Mouse (Mus musculus) kidney, adult 2 months (tissue): ENCODE results near the gene Myh14. TPM values are rescaled to one million over a fixed set of nuclear protein-coding genes. Genes with fewer than 3 reads are reported as not detected.

Source experiments
- DNase-seq: peaks from one replicate; pipeline ENCODE4 v3.0.0; 2021
- H3K27ac ChIP-seq: fragments of 200-500 bp; 2 replicates; pipeline ENCODE4 v1.5.1; 2012; ENCODE audit warnings: low read depth, low read length, control low read depth, inconsistent platforms; ENCODE audit not compliant: insufficient read depth
- H3K27me3 ChIP-seq: fragments of 200-500 bp; replicated peaks from 2 replicates; pipeline ENCODE4 v1.6.1; 2012; ENCODE audit warnings: mild to moderate bottlenecking, moderate library complexity, low read length, inconsistent platforms; ENCODE audit not compliant: control insufficient read depth, insufficient read depth
- H3K36me3 ChIP-seq: fragments of 200-500 bp; 2 replicates; pipeline ENCODE4 v1.6.1; 2012; ENCODE audit warnings: mild to moderate bottlenecking, moderate library complexity, low read length, inconsistent platforms; ENCODE audit not compliant: control insufficient read depth, insufficient read depth
- H3K4me1 ChIP-seq: fragments of 200-500 bp; 2 replicates; pipeline ENCODE4 v1.6.1; 2011; ENCODE audit warnings: low read length; ENCODE audit not compliant: control insufficient read depth, insufficient read depth
- H3K4me3 ChIP-seq: fragments of 200-500 bp; 2 replicates; pipeline ENCODE4 v1.5.1; 2011; ENCODE audit warnings: mild to moderate bottlenecking, low read depth, low read length, control low read depth; ENCODE audit not compliant: insufficient read depth
- CTCF ChIP-seq: fragments of 200-500 bp; conservative IDR thresholded peaks from 2 replicates; pipeline ENCODE4 v1.5.1; 2011; ENCODE audit warnings: low read depth, mild to moderate bottlenecking, control low read depth, low read length, moderate library complexity, mixed read lengths; ENCODE audit not compliant: insufficient read depth, insufficient read length
- POLR2A ChIP-seq: fragments of 200-500 bp; IDR thresholded peaks from one replicate; pipeline ENCODE4 v1.6.1; 2011; ENCODE audit warnings: low read depth, low read length, control low read depth
- WGBS: fragments of 180-500 bp; shearing (Covaris S2); methylation state at CpG from one replicate; pipeline ENCODE4 v1.1.7; 2018; 5-methylcytosine and 5-hydroxymethylcytosine counted together
- polyA plus RNA-seq: library from polyadenylated mRNA; depleted of rRNA; stranded (reverse); fragments of >200 nt; gene quantifications from 2 replicates; pipeline ENCODE4 v1.2.3, GENCODE M21; 2012

Gene Myh14
- polyA plus RNA-seq, 1 experiment, result 12.4 TPM

DNA sequence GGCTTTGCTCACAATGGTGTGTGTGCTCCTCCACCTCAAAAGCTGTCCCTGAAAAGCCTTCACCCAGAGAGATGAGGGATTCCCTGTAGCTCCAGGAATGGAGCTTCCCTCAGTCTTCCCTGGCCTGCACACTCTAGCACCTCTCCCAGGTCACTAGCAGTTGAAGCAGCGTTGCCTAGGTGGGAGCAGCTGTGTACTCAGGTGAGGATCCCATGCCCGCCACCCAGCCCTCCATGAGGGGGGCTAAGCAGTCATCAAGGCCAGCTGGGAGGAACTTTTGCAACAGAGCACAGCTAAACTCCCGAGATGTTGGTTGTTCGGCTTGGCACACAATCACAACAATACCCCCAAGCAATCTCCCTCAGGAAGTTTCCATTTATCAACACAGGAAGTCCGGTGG lies 87.9 kb downstream of the Myh14 start:
- H3K4me1 ChIP-seq, result no peaks in the 10 kb centered on the region
- no peak for TF ChIP-seq POLR2A
- no peak for TF ChIP-seq CTCF
- 69% methylated on average over 5 of the region's 5 CpGs for WGBS
- no peak for DNase-seq
- H3K4me3 ChIP-seq, result no peak overlapping the region
- H3K36me3 ChIP-seq, result no peaks in the 10 kb centered on the region
- no peak overlapping the region for H3K27ac ChIP-seq
- no peaks in the 10 kb centered on the region for H3K27me3 ChIP-seq

DNA sequence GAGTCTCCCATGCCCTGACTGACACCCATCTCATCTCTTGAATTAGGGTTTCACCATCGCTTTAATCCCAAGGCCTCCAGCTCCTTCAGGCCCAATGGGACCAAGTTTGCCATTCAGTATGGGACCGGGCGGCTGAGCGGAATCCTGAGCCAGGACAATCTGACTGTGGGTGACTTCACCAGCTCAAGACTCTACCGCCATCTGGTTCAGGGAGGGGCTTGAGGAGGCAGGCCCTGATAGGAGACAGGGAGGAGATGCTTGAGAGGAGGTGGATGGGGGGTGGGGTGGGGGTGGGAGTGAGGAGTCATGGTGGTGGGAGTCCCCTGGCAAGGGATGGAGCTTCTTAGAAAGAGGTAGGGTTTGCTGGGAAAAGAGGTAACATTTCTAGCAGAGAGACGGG lies 89.0 kb downstream of the Myh14 start:
- Histone ChIP-seq H3K27me3 (no peaks in the 10 kb centered on the region), H3K27ac (no peak overlapping the region), H3K36me3 (no peaks in the 10 kb centered on the region), H3K4me3 (no peak overlapping the region), H3K4me1 (peaks cover 5% of the 10 kb centered on the region)
- 77% methylated on average over 6 of the region's 6 CpGs for WGBS
- no peak for DNase-seq
- TF ChIP-seq POLR2A (no peak), CTCF (no peak)

DNA sequence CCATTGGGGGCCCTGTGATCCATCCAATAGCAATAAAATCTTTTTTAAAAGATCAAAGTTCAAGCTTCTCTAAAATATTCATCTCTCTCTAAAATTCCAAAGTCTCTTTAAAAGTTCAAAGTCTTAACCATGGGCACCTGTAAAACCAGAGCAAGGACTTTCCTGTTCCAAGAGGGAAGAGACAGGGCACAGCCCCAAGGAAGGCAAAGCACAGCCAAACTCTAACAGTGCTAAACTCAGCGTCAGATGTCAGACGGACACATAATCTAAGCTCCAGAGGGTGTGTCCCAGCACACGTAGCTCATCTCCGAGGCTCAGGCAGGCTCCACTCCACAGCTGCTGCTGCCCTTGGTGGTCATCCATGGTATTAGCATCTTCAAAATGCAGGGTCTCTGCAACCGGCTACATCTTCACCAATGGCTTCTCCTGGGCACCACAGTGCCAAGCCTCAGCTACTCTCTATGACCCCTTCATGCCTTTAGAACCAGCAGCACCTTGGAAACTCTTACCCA lies 94.3 kb downstream of the Myh14 start:
- Histone ChIP-seq H3K27me3 (no peaks in the 10 kb centered on the region), H3K4me3 (no peak overlapping the region), H3K4me1 (peaks cover 5% of the 10 kb centered on the region), H3K36me3 (no peaks in the 10 kb centered on the region), H3K27ac (peak overlapping the region; percentile 14; the same call in 1 of the 2 replicates)
- DNase-seq, result peak; percentile 66
- WGBS, result 39% methylated on average over 5 of the region's 5 CpGs
- TF ChIP-seq CTCF (no peak), POLR2A (no peak)

DNA sequence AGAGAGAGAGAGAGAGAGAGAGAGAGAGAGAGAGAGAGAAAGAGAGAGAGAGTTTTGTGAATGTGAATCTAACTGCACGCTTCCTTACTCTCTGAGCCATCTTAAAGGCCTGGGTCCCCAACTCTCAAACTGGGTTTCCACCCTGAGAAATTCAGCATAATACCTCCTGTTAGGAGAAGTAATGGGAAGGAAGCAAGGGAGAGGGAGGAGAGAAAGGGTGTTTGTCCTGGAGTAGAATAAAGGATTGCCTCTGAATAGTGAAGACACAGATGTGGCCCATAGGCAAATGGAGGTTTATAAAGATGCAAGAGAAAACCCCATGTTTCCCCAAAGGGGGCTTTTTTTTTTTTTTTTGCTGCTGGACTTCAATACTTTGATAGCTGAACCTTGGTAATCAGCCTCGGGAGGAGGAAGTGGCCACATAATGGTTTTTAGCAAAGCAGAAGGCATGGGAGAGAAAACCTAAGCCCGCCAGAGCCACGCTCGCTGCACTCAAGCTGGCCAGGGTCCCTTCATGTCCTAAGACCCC lies 97.6 kb downstream of the Myh14 start:
- Histone ChIP-seq H3K27ac (peak overlapping the region; percentile 26; the same call in 1 of the 2 replicates), H3K4me3 (peak overlapping the region; percentile 41), H3K36me3 (no peaks in the 10 kb centered on the region), H3K27me3 (no peaks in the 10 kb centered on the region), H3K4me1 (peaks cover 5% of the 10 kb centered on the region)
- TF ChIP-seq CTCF, result no peak
- TF ChIP-seq POLR2A, result no peak
- WGBS, result 71% methylated on average over 5 of the region's 5 CpGs
- no peak for DNase-seq

DNA sequence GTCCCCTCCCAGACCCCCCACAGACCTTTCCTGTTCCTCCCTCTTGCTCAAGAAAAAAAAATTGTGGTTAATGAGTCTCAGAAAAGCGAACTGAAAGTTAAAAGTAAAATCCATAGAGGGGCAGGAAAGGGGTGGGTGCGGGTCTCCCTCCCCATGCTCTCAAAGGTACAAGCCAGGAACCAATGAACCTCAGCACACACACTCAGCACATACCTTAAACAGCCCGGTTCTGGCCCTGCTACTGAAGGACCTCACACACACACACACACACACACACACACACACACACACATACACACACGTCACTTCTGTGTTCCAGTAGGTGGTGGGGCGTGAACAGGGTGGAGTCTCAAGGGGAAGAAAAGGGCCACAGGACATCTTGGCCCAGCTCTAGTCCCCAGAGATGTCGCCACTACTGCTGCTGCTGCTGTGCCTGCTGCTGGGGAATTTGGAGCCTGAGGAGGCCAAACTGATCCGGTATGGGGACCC lies 98.4 kb downstream of the Myh14 start, which contains the start of gene Napsa:
TSS of gene Napsa (plus strand) at position 168 of the 489 bp plus-strand sequence.
- peak; percentile 73 for TF ChIP-seq POLR2A
- TF ChIP-seq CTCF, result no peak
- peak; percentile 80 for DNase-seq
- H3K27me3 ChIP-seq, result no peaks in the 10 kb centered on the region
- peaks cover 1% of the 10 kb centered on the region for H3K4me1 ChIP-seq
- H3K4me3 ChIP-seq, result peak within 1 kb of the TSS; percentile 41
- no peaks in the 10 kb centered on the region for H3K36me3 ChIP-seq
- peak within 1 kb of the TSS; percentile 26 for H3K27ac ChIP-seq
- WGBS, result 22% methylated on average over 7 of the region's 7 CpGs

DNA sequence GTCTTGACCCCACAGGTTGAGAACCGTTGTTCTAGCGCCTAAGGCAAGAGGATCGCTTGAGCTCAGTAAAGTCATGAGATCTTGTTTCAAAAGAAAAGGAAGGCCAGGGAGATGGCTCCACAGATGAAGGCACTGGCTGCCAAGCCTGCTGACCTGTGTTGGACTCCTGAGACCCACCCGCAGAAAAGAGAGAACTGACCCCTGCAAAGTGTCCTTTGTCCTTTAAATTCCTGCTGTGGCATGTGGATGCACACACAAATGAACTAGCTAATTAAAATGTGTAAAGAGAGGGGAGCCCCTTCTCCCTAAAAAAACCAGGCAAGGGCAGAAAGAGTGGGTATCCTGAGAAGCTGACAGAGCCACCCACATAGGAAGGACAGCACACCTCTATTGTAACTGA lies 98.8 kb downstream of the Myh14 start:
- no peaks in the 10 kb centered on the region for H3K4me1 ChIP-seq
- no peaks in the 10 kb centered on the region for H3K27me3 ChIP-seq
- H3K36me3 ChIP-seq, result no peaks in the 10 kb centered on the region
- WGBS, result 46% methylated on average over 4 of the region's 4 CpGs
- no peak overlapping the region for H3K4me3 ChIP-seq
- peak; percentile 78 for DNase-seq
- peak overlapping the region; percentile 2; the same call in 1 of the 2 replicates for H3K27ac ChIP-seq
- no peak for TF ChIP-seq CTCF
- no peak for TF ChIP-seq POLR2A

DNA sequence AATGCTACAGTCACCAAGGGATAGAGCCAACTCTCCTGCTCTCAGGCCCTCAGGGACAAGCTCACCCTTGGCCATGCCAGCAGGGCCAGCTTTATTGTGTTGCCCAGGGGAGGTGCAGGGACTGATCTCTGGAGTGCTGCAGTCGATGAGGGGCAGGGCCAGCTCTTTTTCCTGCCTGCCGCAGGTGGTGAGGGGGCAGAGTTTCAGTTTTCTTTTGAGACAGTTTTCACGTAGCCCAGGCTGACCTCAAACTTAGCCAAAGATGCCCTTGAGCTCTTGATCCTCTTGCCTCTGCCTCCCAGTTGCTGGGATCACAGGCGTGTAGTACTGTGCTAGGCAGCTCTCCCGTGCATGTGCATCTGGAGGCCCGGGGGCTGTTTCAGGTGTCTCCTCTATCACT lies 99.7 kb downstream of the Myh14 start:
- Histone ChIP-seq H3K4me1 (no peaks in the 10 kb centered on the region), H3K4me3 (no peak overlapping the region), H3K36me3 (no peaks in the 10 kb centered on the region), H3K27ac (no peak overlapping the region; the same call in 1 of the 2 replicates), H3K27me3 (no peaks in the 10 kb centered on the region)
- DNase-seq, result no peak
- TF ChIP-seq CTCF (no peak), POLR2A (no peak)
- WGBS, result 72% methylated on average over 6 of the region's 6 CpGs
